Mouse (Mus musculus): Measurements from ENCODE around the gene Prkg2. TPM values are rescaled to one million over a fixed set of nuclear protein-coding genes. Genes with fewer than 3 reads are reported as not detected.

Prkg2 gene
- polyA plus RNA-seq, 1 experiment from 2014 or later, result 5.9 TPM

DNA sequence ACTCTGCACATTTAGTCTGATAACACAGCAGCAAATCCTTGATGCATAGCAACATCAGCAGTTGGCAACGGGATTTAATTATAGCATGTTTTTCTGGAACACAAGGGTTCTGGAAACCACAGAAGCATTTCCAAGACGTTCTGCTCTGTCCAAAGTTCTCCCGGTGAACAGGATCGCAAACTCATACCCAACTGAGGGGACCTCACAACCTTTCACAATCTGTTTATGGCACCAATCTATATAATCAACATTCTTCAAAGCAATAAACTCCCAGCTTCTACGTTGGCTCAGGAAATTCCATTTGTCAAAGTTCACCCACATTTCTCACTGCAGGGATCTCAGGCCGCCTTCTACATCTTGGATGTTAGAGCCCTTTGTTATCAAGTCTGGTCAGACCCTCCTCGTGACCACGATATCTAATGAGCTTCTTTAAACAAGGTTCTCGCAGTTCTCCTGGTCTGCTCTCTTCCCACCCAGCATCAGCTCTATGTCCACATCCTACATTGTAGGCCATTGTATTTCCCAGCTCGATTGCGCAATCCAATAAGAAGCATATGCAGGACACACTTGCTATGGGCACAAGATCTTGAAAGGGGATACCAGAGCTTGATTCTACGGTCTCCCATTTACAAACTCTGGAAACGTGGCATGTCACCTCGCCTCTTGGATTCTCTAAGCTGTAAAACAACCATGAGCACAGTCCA lies 26.6 kb downstream of the Prkg2 start:
- Histone ChIP-seq H3K4me3 (no peak overlapping the region), H3K27me3 (no peaks in the 10 kb centered on the region), H3K9me3 (no peaks in the 10 kb centered on the region), H3K27ac (no peak overlapping the region), H3K9ac (no peak overlapping the region), H3K4me2 (replicated peaks) (no peak overlapping the region), H3K4me1 (no peaks in the 10 kb centered on the region), H3K36me3 (no peaks in the 10 kb centered on the region)
- WGBS, result 82% methylated on average over 14 of the region's 14 CpGs
- ATAC-seq (ENCODE audit: insufficient number of reproducible peaks, insufficient read depth, low FRiP score, low TSS enrichment), result no peak

DNA sequence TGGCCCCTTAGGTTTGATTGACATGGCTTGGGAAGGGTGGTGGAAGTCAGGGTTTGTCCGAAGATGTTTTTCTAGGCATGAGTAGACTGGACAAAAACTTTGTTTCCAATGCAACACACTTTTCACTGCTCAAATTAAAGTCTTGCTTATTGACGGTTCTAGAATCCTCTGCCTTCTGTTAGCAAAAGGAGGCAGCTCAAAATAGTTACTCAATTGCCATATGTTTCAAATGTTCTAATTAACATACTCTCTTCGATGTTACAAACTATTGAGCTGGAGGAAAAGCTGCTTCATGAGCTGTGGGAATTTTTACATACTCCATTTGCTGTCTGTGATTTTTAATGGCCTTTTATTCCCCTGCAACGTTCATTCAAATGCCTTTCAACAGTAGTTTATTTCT lies 39.0 kb downstream of the Prkg2 start:
- Histone ChIP-seq H3K4me1 (no peaks in the 10 kb centered on the region), H3K4me3 (no peak overlapping the region), H3K9me3 (no peaks in the 10 kb centered on the region), H3K27ac (no peak overlapping the region), H3K9ac (no peak overlapping the region), H3K4me2 (replicated peaks) (no peak overlapping the region), H3K27me3 (no peaks in the 10 kb centered on the region), H3K36me3 (no peaks in the 10 kb centered on the region)
- no peak for ATAC-seq (ENCODE audit: insufficient number of reproducible peaks, insufficient read depth, low FRiP score, low TSS enrichment)
- WGBS, result 69% methylated on average over 4 of the region's 4 CpGs

DNA sequence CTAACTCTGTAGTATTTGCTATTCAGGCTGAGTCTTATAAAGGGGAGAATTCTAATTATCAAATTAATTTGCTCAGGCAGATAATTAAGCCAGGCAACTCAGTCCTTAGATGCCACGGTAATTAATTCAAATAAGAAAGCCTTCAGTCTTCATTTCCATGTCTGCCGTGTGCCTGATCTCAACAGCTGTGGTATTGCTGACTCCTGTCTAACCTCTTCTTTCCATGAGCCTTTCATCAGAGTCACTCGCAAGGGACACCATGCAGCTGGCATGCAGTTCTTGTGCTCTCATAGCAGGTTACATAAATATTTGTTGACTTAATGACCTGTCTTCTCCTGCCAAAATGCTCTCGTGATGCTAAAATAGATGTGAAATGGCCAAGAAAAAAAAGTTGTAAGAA lies 41.4 kb downstream of the Prkg2 start:
- no peak for ATAC-seq (ENCODE audit: insufficient number of reproducible peaks, insufficient read depth, low FRiP score, low TSS enrichment)
- Histone ChIP-seq H3K9me3 (no peaks in the 10 kb centered on the region), H3K9ac (no peak overlapping the region), H3K4me2 (replicated peaks) (no peak overlapping the region), H3K36me3 (no peaks in the 10 kb centered on the region), H3K27me3 (no peaks in the 10 kb centered on the region), H3K27ac (no peak overlapping the region), H3K4me3 (no peak overlapping the region), H3K4me1 (no peaks in the 10 kb centered on the region)
- WGBS, result 61% methylated on average over 4 of the region's 4 CpGs

DNA sequence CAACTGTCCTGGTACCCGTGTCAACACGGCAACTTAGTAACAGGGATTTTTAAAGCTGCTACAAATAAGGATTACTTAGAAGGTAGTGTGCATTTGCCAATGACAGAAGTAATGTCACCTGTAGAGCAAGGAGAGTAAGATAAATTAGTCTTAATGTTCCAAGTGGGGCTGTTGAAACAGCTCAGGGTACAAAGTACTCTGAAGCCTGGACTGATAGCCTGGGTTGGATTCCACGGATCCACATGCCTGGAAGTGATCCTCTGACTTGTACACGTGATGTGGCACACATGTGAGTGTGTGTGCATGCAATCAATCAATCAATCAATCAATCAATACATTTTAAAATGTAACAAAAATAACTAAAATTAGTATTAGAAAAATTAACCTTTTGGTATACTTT lies 45.6 kb downstream of the Prkg2 start:
- H3K9ac ChIP-seq, result no peak overlapping the region
- WGBS, result 86% methylated on average over 4 of the region's 4 CpGs
- ATAC-seq (ENCODE audit: insufficient number of reproducible peaks, insufficient read depth, low FRiP score, low TSS enrichment), result no peak

DNA sequence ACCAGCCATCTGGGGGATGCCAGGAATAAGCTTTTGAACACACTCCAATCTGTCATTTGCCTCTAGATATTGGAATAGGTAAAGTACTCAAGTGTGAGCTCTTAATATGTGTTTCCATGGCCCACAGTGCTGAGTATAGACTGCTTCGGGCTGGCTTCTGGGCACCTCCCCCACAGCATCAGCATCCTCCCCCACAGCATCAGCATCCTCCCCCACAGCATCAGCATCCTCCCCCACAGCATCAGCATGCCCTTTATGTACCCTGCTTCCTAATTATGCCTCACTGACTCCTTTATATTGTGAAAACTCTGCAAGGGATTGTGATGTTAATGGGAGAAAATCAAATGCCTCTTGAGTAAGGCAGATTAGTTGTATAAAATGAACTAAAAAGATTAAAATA lies 49.5 kb downstream of the Prkg2 start:
- Histone ChIP-seq H3K9me3 (no peaks in the 10 kb centered on the region), H3K27me3 (no peaks in the 10 kb centered on the region), H3K9ac (no peak overlapping the region), H3K36me3 (no peaks in the 10 kb centered on the region), H3K27ac (no peak overlapping the region), H3K4me3 (no peak overlapping the region), H3K4me2 (replicated peaks) (no peak overlapping the region), H3K4me1 (peaks cover 9% of the 10 kb centered on the region)
- WGBS, result 41% methylated on average over 1 of the region's 1 CpGs
- ATAC-seq (ENCODE audit: insufficient number of reproducible peaks, insufficient read depth, low FRiP score, low TSS enrichment), result no peak

More for the DNA sequence above, 45.6 kb downstream of the Prkg2 start:
- Histone ChIP-seq H3K9me3 (no peaks in the 10 kb centered on the region), H3K4me3 (no peak overlapping the region), H3K36me3 (no peaks in the 10 kb centered on the region), H3K27me3 (no peaks in the 10 kb centered on the region), H3K4me2 (replicated peaks) (no peak overlapping the region), H3K27ac (no peak overlapping the region), H3K4me1 (peaks cover 4% of the 10 kb centered on the region)

DNA sequence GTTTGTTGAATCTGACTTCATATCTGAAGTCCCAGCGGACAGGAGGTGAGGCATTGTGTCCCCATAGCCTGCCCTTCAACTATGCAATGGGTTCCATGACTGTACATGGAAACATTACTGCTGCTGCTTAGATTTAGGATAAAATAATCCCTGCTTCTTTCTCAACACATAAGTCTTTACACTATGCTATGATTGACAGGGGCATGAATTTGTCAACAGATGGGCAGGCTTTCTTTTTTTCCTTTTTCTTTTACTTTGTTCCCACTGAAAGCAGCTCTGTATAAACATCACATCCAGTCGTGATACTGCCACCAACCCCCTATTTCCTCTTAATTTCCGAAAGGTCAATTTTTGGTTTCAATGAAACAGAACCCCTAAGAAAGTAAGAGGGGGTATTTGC lies 50.0 kb downstream of the Prkg2 start:
- Histone ChIP-seq H3K36me3 (no peaks in the 10 kb centered on the region), H3K4me3 (no peak overlapping the region), H3K4me1 (peaks cover 9% of the 10 kb centered on the region), H3K27me3 (no peaks in the 10 kb centered on the region), H3K27ac (no peak overlapping the region), H3K9ac (no peak overlapping the region), H3K4me2 (replicated peaks) (no peak overlapping the region), H3K9me3 (no peaks in the 10 kb centered on the region)
- 58% methylated on average over 3 of the region's 3 CpGs for WGBS
- no peak for ATAC-seq (ENCODE audit: insufficient number of reproducible peaks, insufficient read depth, low FRiP score, low TSS enrichment)

DNA sequence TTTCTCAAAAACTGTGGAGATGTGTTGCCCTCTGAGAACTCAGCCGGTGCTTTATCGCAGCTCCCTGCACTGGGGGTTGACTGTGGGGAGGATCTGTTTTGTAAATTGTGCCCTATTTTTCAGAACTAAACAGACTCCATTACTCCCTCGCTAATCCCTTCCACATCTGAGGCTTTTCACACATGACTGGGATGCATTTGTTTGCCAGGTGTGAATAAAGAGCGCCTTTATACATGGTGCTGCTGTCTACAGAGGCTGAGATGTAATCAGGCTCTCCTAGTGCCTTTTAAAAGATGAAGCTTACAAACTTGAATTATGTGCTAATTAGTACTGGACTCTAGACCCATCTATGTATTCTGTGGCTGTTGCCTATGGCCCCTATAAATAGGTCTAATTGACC lies 50.7 kb downstream of the Prkg2 start:
- no peak overlapping the region for H3K4me2 ChIP-seq (replicated peaks)
- no peak overlapping the region for H3K27ac ChIP-seq
- WGBS, result 39% methylated on average over 4 of the region's 4 CpGs
- H3K4me3 ChIP-seq, result no peak overlapping the region
- H3K36me3 ChIP-seq, result no peaks in the 10 kb centered on the region
- no peaks in the 10 kb centered on the region for H3K9me3 ChIP-seq
- H3K9ac ChIP-seq, result no peak overlapping the region
- H3K4me1 ChIP-seq, result peaks cover 9% of the 10 kb centered on the region
- no peaks in the 10 kb centered on the region for H3K27me3 ChIP-seq
- no peak for ATAC-seq (ENCODE audit: insufficient number of reproducible peaks, insufficient read depth, low FRiP score, low TSS enrichment)

DNA sequence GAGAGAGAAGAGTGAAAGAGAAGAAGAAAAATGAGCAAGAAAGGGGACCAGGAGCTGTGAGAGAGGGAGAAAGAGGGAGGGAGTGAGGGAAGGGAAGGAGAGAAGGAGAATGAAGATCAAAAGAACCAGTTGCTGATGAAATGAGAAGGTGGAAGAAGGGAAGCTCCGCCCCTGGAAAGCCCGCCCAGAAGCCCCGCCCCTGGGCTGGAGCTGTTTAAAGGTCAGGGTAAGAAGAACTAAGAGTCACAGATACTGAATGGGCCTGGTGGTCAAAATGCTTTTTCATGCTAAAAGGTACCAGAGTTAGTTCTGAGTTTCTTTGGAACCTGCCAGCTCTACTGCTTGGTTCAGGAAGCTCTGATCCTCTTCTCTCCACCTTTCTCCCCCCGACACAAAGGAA lies 51.1 kb downstream of the Prkg2 start:
- Histone ChIP-seq H3K4me3 (no peak overlapping the region), H3K9ac (no peak overlapping the region), H3K4me2 (replicated peaks) (no peak overlapping the region), H3K36me3 (no peaks in the 10 kb centered on the region), H3K9me3 (no peaks in the 10 kb centered on the region), H3K27ac (no peak overlapping the region), H3K27me3 (no peaks in the 10 kb centered on the region), H3K4me1 (peaks cover 9% of the 10 kb centered on the region)
- 28% methylated on average over 4 of the region's 4 CpGs for WGBS
- ATAC-seq (ENCODE audit: insufficient number of reproducible peaks, insufficient read depth, low FRiP score, low TSS enrichment), result no peak

DNA sequence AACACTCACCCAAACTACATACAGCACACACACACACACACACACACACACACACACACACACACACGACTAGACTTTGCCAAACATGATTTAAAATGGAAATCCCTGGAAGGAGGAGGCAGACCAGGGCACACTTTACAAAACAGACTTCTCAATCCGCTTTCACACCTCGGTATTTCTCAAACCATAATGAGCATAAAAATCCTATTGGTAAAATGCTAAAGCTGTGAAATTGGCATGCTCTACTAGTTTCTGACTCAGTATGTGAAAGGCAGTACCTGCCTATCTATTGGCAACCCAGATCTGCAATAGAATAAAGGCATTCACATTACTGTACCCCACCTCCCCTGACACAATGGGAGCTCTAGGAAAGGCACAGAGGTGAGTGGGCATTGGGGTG lies 52.1 kb downstream of the Prkg2 start:
- WGBS, result 84% methylated on average over 3 of the region's 3 CpGs
- Histone ChIP-seq H3K4me2 (replicated peaks) (no peak overlapping the region), H3K27ac (no peak overlapping the region), H3K27me3 (no peaks in the 10 kb centered on the region), H3K36me3 (no peaks in the 10 kb centered on the region), H3K4me3 (no peak overlapping the region), H3K9me3 (no peaks in the 10 kb centered on the region), H3K9ac (no peak overlapping the region), H3K4me1 (peaks cover 9% of the 10 kb centered on the region)
- no peak for ATAC-seq (ENCODE audit: insufficient number of reproducible peaks, insufficient read depth, low FRiP score, low TSS enrichment)

DNA sequence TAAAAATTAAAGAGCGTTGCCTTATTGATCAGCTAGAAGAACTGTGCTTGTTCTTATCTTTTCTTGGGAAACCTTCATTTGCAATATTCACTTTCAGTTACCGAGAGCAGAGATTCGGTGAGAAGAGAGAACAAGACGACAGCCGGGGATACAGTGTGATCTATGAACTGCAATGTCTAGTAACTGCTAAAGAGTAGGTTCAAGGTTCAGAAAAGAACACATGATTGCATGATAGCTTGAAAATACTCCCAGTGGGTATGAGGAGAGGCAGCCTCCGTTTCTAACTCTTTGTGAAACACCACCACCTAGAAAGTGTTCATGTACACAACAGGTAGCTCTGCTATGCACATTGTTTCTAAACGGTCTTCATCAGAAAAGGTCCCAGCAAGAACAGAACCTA lies 55.8 kb downstream of the Prkg2 start:
- Histone ChIP-seq H3K4me3 (no peak overlapping the region), H3K27ac (no peak overlapping the region), H3K36me3 (no peaks in the 10 kb centered on the region), H3K4me1 (peaks cover 2% of the 10 kb centered on the region; the same call in 1 of the 2 replicates), H3K4me2 (replicated peaks) (no peak overlapping the region), H3K9me3 (no peaks in the 10 kb centered on the region), H3K9ac (no peak overlapping the region), H3K27me3 (no peaks in the 10 kb centered on the region)
- WGBS, result 85% methylated on average over 7 of the region's 7 CpGs
- ATAC-seq (ENCODE audit: insufficient number of reproducible peaks, insufficient read depth, low FRiP score, low TSS enrichment), result no peak

DNA sequence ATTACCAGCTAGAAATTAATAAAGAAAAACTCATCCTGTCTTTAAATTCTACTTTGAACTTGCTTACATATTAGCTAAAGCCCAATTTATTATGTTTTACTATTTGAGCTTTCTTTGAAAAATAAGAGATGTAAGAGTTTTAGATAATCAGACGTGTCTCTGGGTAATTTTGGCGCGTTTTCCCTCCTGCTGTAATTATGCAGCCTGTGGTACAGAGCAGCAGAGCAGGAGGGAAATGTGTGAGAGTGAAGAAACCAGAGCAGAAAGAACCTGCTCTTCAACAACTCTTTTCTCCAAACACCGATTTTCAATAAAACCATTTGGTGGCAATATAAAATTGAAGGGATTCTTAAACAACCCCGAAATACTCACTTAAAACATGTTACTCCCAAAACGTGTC lies 58.8 kb downstream of the Prkg2 start:
- no peak for ATAC-seq (ENCODE audit: insufficient number of reproducible peaks, insufficient read depth, low FRiP score, low TSS enrichment)
- H3K27me3 ChIP-seq, result no peaks in the 10 kb centered on the region

DNA sequence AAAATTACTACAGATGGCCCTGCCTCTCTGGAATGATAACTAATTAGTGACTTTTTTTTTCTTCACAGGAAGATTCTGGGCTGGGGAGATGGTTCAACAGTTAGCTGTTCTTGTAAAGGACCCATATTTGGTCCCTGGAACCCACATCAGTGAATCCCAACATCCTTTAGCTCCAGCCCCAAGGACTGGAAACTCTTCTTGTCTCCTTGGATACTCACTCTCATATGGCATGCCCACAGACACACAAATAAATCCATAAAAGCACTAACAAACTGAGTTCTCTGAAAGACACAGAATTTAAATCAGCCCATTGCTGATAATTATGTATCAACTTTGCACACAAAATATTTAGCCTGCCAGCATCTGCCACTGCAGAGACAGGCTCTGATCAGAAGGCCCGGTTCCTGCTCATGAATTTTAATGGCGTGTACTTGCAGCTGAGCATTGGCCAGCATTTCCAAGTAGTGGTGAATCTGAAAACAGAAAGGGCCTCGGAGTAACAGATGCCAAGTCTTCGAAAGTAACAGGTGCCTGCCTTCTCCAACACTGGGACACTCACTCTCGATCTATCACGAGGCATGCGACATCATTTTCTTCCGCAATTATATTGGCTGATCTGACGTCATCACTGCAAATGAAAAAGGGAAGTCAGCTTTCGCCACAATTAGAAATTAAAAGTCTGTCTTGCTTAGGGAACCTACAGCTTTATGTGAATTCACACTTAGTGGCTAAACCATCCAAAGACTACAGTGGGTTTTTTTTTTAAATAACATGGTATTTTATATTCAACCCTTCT lies 61.1 kb downstream of the Prkg2 start:
- Histone ChIP-seq H3K4me1 (no peaks in the 10 kb centered on the region), H3K36me3 (no peaks in the 10 kb centered on the region), H3K27ac (no peak overlapping the region), H3K4me3 (no peak overlapping the region), H3K4me2 (replicated peaks) (no peak overlapping the region), H3K9me3 (no peaks in the 10 kb centered on the region), H3K9ac (no peak overlapping the region), H3K27me3 (no peaks in the 10 kb centered on the region)
- WGBS, result 87% methylated on average over 10 of the region's 10 CpGs
- ATAC-seq (ENCODE audit: insufficient number of reproducible peaks, insufficient read depth, low FRiP score, low TSS enrichment), result no peak

More for the DNA sequence above, 58.8 kb downstream of the Prkg2 start:
- 71% methylated on average over 6 of the region's 6 CpGs for WGBS
- no peak overlapping the region for H3K9ac ChIP-seq
- H3K36me3 ChIP-seq, result no peaks in the 10 kb centered on the region
- no peak overlapping the region for H3K27ac ChIP-seq
- H3K4me1 ChIP-seq, result no peaks in the 10 kb centered on the region
- no peaks in the 10 kb centered on the region for H3K9me3 ChIP-seq
- no peak overlapping the region for H3K4me2 ChIP-seq (replicated peaks)
- no peak overlapping the region for H3K4me3 ChIP-seq

Data from embryonic facial prominence, embryonic 12.5 days (tissue).